Mouse (Mus musculus): ENCODE results near the gene Gltp.
A peak's percentile ranks its signal among the peaks of the same experiment; 100 is the strongest.

Gltp gene

DNA sequence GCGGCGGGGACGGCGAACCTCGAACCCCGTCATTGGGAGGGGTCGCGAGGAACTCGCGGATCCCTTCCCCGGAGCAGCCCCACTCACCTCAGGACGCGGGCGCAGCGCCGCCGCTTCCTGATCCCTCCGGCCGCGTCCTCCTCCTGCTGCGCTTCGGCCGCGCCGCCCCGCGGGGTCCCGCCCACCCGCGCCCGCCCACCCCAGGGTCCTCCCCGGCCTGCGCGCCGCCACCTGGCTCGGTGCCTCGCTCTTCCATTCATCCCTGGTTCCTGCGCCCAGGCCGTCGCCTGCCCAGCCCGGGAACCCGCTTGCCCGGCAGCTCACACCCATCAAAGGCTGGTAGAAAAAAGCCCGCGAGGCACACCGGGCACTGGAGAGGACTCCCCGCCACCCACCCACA, 32.5 kb downstream of the Gltp start, which contains the start of gene Trpv4:
TSS of gene Trpv4 (minus strand) at position 167 of the 400 bp plus-strand sequence.
- DNase-seq (ENCODE audit: low spot score in 2 of 2) = no peak

DNA sequence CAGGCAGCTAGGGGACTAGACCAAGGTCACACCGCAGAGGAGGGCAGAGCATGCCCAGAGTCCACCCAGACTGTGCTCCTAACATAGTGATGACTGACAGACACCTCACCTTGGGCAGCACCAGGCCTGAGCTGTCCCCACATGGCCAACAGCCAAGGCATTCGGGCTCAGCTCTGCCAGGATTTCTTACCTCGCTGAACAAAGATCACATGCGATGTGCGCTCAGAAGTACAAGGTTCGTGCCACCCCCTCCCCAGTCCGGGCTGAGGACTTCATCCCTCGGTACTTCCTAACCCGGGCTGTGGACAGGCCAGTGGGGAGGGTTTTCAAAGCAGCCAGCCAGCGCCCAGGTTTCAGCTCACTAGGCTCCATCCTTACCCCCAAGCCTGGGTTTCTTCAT, 33.4 kb downstream of the Gltp start:
- DNase-seq (ENCODE audit: low spot score in 2 of 2) = no peak

DNA sequence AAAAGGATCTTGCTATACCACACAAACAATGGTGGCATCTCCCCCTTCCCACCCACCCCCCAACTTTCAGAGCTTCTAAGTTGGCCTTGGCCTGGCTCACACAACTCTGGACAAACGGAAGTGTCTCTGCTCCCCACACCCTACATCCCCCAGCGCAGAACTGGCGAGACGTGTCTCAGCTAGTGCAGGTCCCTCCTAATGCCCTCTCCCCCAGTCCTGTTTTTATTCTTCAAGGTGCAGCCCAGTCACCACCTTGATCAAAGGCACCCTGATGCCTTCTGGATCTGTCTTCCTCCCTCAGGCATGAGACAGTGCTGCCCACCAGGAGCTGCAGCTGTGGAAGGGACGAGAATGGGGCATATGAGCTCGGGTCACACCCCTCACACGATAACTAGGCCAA, 34.5 kb downstream of the Gltp start:
- no peak for DNase-seq (ENCODE audit: low spot score in 2 of 2)

DNA sequence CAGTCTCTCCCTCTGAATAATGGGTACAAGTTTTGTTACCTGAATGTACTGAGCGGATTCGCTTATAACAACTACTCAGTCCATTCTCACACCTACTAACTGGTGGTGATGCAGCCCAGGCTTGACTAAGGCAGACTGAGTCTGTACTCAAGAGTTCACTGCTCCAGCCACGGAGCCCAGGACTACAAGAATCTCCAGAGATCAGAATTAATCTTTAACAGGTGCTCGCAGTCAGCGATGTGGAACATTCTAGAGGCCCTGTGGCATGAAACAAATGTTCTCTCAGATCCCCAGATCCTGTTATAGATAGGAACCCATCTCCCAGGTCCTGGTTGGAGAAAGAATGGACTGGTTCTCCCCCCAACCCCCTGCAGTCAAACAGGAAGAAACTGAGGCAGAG, 35.1 kb downstream of the Gltp start:
- DNase-seq (ENCODE audit: low spot score in 2 of 2) = no peak

GRCm38 (mm10) chr5:114653656-114654437, 36.9 kb downstream of the Gltp start:
- DNase-seq (ENCODE audit: low spot score in 2 of 2) = no peak

DNA sequence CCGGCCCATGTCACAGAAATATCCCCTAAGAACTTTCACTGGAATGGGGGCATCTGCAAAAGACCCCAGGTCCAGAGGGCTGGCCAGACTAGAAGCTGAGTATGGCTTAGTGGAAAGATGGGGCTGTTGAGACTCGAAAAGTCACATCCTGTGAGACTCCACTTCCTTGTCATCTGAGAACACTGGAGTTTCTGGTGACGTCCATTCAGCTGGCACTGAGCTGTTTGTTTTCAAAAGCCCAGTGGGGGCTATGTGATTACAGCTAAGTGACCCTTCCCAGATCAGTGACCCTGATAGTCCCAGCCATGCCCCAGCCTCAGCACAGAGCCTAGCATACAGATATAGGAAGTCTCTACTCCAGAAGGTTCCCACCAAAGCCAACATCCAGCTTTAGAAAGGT, 39.3 kb downstream of the Gltp start:
- DNase-seq (ENCODE audit: low spot score in 2 of 2) = no peak

GRCm38 (mm10) chr5:114651002-114651401, 39.8 kb downstream of the Gltp start:
- DNase-seq (ENCODE audit: low spot score in 2 of 2) = no peak

DNA sequence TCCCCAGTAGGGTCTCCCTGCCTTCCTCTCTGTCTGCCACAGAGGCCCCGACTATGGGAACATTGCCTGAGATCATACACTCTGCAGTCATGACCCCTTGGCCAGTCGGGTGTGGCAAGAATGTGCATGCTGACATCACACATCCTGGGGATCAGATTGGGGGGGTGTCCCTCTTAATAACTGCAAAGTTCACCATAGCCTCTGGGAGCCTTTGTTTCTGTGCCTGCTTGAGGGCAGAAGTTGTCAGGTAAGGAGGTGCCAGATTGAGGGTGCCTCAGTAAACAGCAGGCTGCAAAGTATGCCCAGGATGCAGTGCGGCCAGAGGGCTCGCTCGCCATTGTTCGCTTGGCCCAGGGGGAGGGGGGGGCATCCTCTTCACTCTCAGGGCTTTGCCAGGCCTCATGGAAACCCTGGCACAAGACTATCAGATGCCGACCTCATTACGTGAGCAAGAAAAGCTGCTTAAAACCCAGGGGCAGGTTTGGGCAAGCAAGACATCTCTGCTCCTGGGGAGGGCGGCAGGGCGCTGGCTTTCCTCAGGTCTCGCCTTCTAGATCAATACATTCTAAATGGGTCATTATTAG, 42.0 kb downstream of the Gltp start:
- DNase-seq (ENCODE audit: low spot score in 2 of 2) = no peak

DNA sequence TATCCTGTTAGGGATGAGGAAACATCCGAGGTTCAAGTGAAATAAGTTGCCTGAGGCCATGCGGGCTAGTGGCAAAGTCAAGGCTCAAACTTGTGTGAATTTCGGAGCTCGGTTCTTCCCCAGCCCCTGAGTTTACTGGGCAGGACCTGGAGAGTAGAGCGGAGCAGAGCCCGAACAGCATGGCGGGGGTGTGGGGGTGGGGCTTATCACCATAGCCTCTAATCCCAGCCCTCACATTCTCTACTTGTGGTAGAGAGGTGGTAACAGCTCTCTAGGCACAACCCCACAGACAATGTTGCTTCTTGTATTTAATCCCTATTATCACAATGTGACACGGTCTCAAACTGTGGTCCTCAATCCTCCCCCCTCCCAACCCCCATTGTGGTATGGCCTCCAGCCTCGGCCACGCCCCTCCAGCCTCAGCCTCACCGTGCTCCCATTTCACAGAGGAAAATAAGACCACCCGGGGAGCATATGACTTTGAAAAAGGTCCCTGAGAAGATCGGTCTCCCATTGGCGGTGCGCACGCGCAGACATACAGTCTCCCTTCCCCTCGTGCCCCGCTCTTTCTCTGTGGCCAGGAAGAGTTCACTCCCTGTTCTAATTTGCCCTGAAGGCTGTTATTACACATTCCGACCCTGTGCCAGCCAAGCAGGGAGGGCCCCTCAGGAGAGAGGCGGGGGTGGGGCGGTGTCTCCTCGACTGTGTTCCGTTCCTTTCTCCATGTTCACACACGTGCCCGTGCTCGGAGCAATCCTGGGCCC, 43.4 kb downstream of the Gltp start:
- no peak for DNase-seq (ENCODE audit: low spot score in 2 of 2)

DNA sequence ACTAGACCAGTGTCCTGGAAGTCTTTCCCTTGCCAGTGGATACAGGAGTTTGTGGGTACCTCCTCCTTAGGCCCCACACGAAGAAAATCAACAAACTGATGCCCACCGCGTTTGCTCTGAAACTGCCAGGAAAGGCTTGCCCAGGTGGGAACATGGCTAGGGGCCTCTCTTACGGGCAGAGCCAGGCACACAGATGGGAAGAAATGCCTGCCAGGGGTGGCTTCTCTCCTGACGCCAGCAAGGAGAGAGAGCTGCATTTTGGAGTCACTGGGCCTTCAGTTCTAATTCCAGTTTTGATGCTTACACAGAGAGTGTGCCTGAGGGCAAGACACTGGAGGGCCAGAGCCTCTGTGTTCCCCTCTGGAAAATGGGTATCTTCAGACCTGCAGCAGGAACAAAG, 44.9 kb downstream of the Gltp start:
- no peak for DNase-seq (ENCODE audit: low spot score in 2 of 2)

DNA sequence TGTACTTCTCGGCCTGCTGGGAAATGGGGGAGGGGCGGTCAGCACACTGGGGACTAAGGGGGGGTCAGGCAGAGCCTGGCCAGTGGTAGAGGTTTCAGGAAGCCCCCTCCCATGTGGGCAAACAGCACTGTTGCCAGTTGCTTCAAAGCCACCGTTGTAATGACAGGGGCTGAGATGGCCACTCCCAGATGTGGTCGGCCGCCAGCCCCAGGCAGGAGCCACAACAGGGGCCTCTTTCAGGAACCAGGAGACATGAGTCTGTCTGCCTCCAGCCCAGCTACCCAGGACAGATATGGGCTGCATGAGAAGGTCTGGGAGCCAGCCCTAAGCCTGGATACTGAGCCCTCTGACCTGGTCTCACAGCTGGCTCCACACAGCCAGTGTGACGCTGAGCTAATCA, 45.9 kb downstream of the Gltp start:
- no peak for DNase-seq (ENCODE audit: low spot score in 2 of 2)

DNA sequence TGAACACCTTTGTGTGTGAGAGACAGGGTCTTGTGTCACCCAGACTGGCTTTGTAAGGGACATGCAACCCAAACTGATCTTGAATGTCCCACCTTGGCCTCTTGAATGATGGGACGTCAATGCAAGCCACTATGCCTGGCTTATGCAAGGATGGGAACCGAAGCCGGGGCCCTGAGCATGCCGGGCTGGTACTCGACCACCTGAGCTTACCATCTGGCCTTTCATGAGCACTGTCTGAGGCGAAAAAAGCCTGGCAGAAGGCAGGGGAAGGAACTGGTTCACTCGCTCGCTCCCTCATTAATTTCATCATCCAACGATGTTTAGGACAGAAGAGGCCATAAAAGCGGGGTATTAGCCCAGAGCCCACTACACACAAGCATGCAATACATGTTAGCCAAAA, 50.0 kb downstream of the Gltp start:
- no peak for DNase-seq (ENCODE audit: low spot score in 2 of 2)

DNA sequence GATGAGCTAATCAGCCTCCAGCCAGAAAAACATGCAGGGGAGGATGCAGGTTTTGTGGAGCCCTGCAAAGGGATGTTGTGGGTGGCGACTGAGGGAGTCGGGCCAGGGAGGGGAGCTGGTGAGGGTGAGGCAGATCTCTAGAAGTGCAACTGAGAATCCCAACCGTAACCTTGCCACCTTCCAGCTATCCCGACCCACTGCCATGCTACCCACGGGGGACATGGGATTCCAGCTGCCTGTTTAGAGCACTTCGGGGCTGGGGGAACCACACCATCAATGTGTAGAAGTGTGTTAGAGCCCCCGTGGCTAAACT, 51.2 kb downstream of the Gltp start:
- no peak for DNase-seq (ENCODE audit: low spot score in 2 of 2)

GRCm38 (mm10) chr5:114638769-114639644, 51.8 kb downstream of the Gltp start:
- DNase-seq (ENCODE audit: low spot score in 2 of 2) = peak; percentile 72 to 74

- no peak for DNase-seq (ENCODE audit: low spot score in 2 of 2)
These were observed 54.7 kb downstream of the Gltp start for GRCm38 (mm10) chr5:114636091-114636490.

DNA sequence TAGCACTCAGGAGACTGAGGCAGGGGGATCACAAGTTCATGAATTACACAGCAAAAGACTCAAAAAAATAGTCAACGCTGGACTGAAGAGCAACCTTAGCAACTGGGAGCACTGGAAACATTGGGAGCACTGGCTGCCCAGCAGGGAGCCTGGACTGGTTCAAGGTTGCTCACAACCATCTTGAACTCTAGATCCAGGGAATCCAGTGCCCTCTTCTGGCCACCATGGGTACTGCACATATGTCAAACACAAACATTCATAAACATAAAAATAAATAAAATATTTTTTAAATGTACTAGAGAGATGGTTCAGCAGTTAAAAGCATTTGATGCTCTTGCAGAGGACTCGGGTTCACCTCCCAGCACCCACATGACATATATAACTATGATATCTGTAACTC, 59.4 kb downstream of the Gltp start:
- no peak for DNase-seq (ENCODE audit: low spot score in 2 of 2)

DNA sequence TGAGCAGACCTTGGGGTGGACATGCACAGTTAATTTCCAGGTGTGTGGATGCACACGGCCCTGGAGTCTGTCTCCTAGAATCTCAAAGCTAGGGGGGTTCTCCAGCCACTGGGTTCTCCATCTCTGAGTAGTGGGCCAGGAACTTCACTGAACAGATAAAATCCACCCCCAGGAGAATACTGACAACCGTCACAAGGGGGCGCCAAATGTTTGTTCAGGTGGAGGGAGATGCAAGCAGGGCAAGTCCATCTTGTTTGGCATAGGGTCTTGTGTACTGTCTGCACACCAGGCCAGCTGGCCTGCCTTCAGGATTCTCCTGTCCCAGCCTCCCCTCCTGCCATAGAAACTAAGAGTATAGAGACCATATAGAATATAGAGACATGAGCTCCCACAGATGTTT, 65.2 kb downstream of the Gltp start:
- peak; percentile 49 to 60 for DNase-seq (ENCODE audit: low spot score in 2 of 2)

DNA sequence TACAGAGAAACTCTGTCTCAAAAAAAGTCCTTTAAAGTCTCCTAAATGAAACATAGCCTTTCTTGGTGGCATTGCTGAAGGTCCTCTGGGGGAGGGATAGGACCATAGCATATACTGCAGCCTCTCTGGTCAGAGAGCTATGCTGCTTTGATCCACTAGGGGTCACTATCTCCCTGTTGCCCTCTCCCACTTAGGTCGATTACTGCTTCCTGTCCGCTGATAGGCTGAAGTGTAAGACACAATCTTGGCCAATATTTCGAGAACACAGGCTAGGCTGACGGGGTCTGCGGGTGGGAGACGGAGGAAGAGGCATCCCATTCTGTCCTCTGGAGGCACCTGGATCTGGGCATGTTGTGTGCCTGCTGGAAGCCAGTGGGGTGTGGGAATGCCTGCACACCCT, 70.5 kb downstream of the Gltp start:
- DNase-seq (ENCODE audit: low spot score in 2 of 2) = no peak
